Mouse (Mus musculus): Measurements from ENCODE around the gene 4930518I15Rik. TPM values are rescaled to one million over a fixed set of nuclear protein-coding genes. Genes with fewer than 3 reads are reported as not detected.
"Not testable (repeated sequence)": the region's sequence is repeated elsewhere in the genome, so short reads cannot be mapped to it uniquely, and the experiment has no call there.

4930518I15Rik gene
- polyA plus RNA-seq, 1 experiment from 2014 or later, result 14.0 TPM

- peak overlapping the region; percentile 82 for H3K27ac ChIP-seq
- peak; percentile 37 for ATAC-seq
- WGBS, result under 1% methylated on average over 58 of the region's 79 CpGs
Observed at GRCm38 (mm10) chr2:156840301-156841027, 17.3 kb downstream of the 4930518I15Rik start.

DNA sequence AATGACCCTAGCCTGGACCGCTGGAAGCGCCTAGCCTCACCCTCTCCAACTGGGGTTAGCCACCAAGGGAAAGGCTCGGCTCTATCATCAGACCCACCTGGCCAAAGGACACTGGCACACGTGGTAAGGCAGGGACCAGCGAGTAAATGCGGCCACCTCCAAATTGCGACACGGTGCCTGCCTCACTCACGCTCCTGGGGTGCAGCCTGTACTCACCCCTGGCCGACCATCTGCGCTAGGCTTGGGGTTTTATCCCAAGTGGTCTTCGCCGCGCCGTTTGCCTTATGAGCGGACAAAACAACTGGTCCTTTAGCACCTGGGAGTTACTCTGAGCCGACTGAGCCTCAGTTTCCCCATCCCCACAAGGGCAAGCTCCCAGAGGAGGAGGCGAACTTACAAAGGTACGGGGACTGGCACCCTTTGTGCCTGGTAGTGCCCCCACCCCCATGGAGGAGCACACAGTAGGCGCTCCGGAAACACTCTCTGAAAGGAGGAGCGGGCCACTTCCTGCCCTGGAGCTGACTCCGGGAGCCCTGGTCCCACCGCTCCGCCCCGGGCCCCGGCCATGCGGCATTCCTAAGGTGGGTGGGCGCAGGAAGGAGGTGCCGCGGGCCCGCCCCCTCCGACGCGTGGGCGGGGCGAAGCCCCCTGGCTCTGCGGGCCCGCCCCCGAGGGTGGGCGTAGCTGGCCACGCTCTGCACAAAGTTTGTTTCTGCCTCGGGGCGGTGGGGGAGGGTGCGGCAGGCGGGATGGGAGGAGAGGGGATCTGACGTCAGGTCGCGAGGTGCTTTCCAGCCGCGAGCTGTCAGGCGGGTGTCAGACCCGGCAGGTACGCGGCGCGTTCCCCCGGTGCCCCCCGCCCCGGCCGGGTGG, 18.2 kb downstream of the 4930518I15Rik start, which contains the start of gene Tgif2:
Gene Tgif2 (plus strand): TSS at position 689 of the 873 bp plus-strand sequence.
- peaks cover 12% of the 10 kb centered on the region; the same call in 1 of the 2 replicates for H3K36me3 ChIP-seq (ENCODE audit: poor library complexity, severe bottlenecking)
- H3K4me3 ChIP-seq, result peak within 1 kb of the TSS; percentile 57
- H3K27ac ChIP-seq, result peak within 1 kb of the TSS; percentile 82
- peak; percentile 81 for ATAC-seq
- H3K9ac ChIP-seq, result peak within 1 kb of the TSS; percentile 76
- peak within 1 kb of the TSS; percentile 83 for H3K4me2 ChIP-seq
- no peaks in the 10 kb centered on the region for H3K9me3 ChIP-seq (replicated peaks)
- no peaks in the 10 kb centered on the region for H3K27me3 ChIP-seq
- H3K4me1 ChIP-seq, result peaks cover 51% of the 10 kb centered on the region
- WGBS, result 2% methylated on average over 50 of the region's 61 CpGs

More at GRCm38 (mm10) chr2:156840301-156841027, 17.3 kb downstream of the 4930518I15Rik start:
- Histone ChIP-seq H3K9me3 (replicated peaks) (no peaks in the 10 kb centered on the region), H3K4me3 (peak overlapping the region; percentile 57), H3K9ac (peak overlapping the region; percentile 76), H3K4me1 (peaks cover 60% of the 10 kb centered on the region), H3K36me3 (ENCODE audit: poor library complexity, severe bottlenecking) (peaks cover 14% of the 10 kb centered on the region; the same call in 1 of the 2 replicates), H3K4me2 (peak overlapping the region; percentile 83), H3K27me3 (no peaks in the 10 kb centered on the region)

DNA sequence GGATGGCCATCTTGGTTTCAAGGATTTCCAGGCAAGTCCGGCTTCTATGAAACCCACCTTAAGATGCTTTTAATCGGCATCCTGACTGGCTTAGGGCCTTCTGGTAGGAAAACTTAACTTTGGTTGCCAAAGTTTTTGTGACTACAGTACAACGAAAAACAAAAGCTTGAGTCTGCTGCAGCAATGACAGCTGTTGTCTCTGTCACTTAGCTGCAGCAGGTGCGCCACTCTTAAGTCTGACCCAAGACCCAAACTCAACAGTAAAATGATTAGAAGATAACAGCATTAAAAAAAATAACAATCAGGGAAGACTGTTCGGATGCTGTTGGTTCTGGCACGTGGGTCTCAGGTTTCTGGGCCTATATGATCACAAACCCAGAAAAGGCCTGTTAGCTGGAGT, 18.9 kb downstream of the 4930518I15Rik start:
- Histone ChIP-seq H3K9me3 (replicated peaks) (no peaks in the 10 kb centered on the region), H3K4me1 (peaks cover 44% of the 10 kb centered on the region), H3K27me3 (no peaks in the 10 kb centered on the region), H3K36me3 (ENCODE audit: poor library complexity, severe bottlenecking) (peaks cover 19% of the 10 kb centered on the region), H3K4me2 (peak overlapping the region; percentile 83), H3K9ac (no peak overlapping the region; the same call in 1 of the 2 replicates), H3K4me3 (peak overlapping the region; percentile 57), H3K27ac (peak overlapping the region; percentile 82; the same call in 1 of the 2 replicates)
- 59% methylated on average over 6 of the region's 6 CpGs for WGBS
- no peak for ATAC-seq

DNA sequence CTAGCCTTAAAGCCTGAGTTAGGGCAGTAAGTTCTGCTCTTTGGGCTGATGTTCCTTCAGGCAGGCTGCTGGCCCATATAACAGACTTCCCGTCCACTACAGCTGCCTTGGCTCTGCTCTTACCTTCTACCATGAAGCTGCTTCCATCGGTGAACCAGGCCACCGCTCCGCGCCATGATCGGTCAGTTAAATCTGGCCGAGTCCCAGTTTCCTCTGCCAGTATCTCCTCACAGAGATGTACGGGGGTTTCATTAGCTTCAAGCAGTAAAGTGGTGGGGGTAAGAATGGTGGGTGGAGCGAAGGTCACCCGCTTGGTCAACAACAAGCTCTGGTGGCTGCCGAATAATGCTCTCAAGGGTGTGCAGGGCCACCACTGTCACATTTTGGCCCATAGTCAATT, 23.4 kb downstream of the 4930518I15Rik start:
- no peak overlapping the region for H3K9ac ChIP-seq
- H3K27me3 ChIP-seq, result no peaks in the 10 kb centered on the region
- H3K36me3 ChIP-seq (ENCODE audit: poor library complexity, severe bottlenecking), result peaks cover 51% of the 10 kb centered on the region
- H3K4me3 ChIP-seq, result no peak overlapping the region
- H3K4me1 ChIP-seq, result peaks cover 10% of the 10 kb centered on the region
- no peak overlapping the region for H3K4me2 ChIP-seq
- WGBS, result 98% methylated on average over 11 of the region's 11 CpGs
- H3K27ac ChIP-seq, result no peak overlapping the region
- H3K9me3 ChIP-seq (replicated peaks), result no peaks in the 10 kb centered on the region
- ATAC-seq, result no peak

GRCm38 (mm10) chr2:156825128-156825527, 32.6 kb downstream of the 4930518I15Rik start:
- not testable (repeated sequence) for H3K4me2 ChIP-seq; H3K27ac ChIP-seq; ATAC-seq; H3K36me3 ChIP-seq (ENCODE audit: poor library complexity, severe bottlenecking); H3K4me3 ChIP-seq; H3K4me1 ChIP-seq; H3K27me3 ChIP-seq; H3K9ac ChIP-seq; H3K9me3 ChIP-seq (replicated peaks)
- WGBS, result 85% methylated on average over 6 of the region's 6 CpGs

DNA sequence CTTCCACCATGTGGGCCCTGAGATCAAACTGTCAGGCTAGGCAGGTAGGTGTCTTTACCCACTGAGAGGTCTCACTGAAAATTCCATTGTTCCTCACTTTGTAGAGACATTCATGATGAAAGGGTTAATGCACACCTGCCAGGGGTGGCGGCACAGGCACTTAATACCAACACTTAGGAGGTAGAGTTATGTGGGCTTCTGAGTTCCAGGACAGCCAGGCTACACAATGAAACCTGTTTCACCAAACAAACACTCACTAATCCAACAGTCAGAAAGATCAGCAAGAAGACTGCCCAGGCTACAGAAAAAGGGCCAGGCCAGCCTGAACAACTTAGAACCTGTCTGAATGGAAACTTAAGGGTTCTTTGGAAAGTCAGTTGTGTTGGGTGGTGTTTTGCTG, 41.6 kb downstream of the 4930518I15Rik start:
- H3K4me2 ChIP-seq, result no peak overlapping the region
- peaks cover 5% of the 10 kb centered on the region; the same call in 1 of the 2 replicates for H3K4me1 ChIP-seq
- no peaks in the 10 kb centered on the region for H3K9me3 ChIP-seq (replicated peaks)
- no peaks in the 10 kb centered on the region for H3K27me3 ChIP-seq
- no peak overlapping the region for H3K4me3 ChIP-seq
- no peak for ATAC-seq
- H3K27ac ChIP-seq, result no peak overlapping the region
- 68% methylated on average over 1 of the region's 1 CpGs for WGBS
- H3K36me3 ChIP-seq (ENCODE audit: poor library complexity, severe bottlenecking), result no peaks in the 10 kb centered on the region
- no peak overlapping the region for H3K9ac ChIP-seq

DNA sequence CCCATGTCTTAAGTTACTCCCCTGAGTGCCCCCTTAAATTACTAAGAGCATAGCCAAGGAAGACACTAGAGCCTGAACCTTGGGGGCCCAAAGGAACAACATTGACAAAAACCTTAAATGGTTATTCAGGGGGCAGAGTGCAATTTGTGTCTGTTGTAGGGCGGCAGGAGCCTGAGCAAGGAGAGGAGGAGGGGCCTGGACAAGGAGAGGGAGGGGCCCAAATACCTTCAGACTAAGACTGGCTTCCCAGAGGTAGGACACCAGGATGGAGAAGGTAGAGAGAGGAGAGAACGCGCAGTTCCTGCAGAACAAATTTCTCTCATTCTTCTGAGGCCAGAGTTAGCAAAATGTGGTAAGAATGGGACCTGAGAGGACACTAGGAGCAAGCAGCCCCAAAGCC, 42.3 kb downstream of the 4930518I15Rik start:
- Histone ChIP-seq H3K4me2 (no peak overlapping the region), H3K9me3 (replicated peaks) (no peaks in the 10 kb centered on the region), H3K27ac (no peak overlapping the region), H3K4me1 (peaks cover 5% of the 10 kb centered on the region; the same call in 1 of the 2 replicates), H3K9ac (no peak overlapping the region), H3K36me3 (ENCODE audit: poor library complexity, severe bottlenecking) (no peaks in the 10 kb centered on the region), H3K4me3 (no peak overlapping the region), H3K27me3 (no peaks in the 10 kb centered on the region)
- 63% methylated on average over 3 of the region's 3 CpGs for WGBS
- ATAC-seq, result no peak

DNA sequence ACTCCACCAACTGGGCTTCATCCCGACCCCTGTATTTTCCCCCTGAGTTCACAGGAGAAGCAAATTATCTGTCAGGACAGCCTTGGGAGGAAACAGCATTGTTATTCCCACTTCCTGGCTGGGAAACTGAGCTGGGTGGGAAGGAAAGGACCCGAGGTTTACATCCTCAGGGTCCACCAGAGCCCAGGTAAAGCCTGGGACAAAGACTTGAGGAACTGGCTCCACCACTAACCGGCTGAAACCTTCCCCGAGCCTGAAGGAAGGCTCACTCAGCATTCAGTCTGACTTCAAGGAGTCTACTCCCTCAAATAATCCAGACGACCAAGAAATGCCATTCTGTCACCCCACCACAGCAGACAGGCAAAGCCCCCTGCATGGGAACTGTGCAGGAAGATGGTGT, 42.9 kb downstream of the 4930518I15Rik start:
- no peak for ATAC-seq
- H3K27ac ChIP-seq, result no peak overlapping the region
- WGBS, result 39% methylated on average over 5 of the region's 5 CpGs

GRCm38 (mm10) chr2:156814344-156814801, 43.4 kb downstream of the 4930518I15Rik start:
- Histone ChIP-seq H3K9ac (no peak overlapping the region), H3K4me2 (no peak overlapping the region), H3K9me3 (replicated peaks) (no peaks in the 10 kb centered on the region), H3K4me3 (no peak overlapping the region), H3K27ac (no peak overlapping the region), H3K36me3 (ENCODE audit: poor library complexity, severe bottlenecking) (no peaks in the 10 kb centered on the region), H3K27me3 (no peaks in the 10 kb centered on the region), H3K4me1 (peaks cover 5% of the 10 kb centered on the region; the same call in 1 of the 2 replicates)
- no peak for ATAC-seq
- 29% methylated on average over 8 of the region's 8 CpGs for WGBS

More for the DNA sequence above, 42.9 kb downstream of the 4930518I15Rik start:
- H3K4me1 ChIP-seq, result peaks cover 5% of the 10 kb centered on the region; the same call in 1 of the 2 replicates
- H3K27me3 ChIP-seq, result no peaks in the 10 kb centered on the region
- no peak overlapping the region for H3K4me2 ChIP-seq
- no peak overlapping the region for H3K4me3 ChIP-seq
- H3K9ac ChIP-seq, result no peak overlapping the region
- H3K36me3 ChIP-seq (ENCODE audit: poor library complexity, severe bottlenecking), result no peaks in the 10 kb centered on the region
- H3K9me3 ChIP-seq (replicated peaks), result no peaks in the 10 kb centered on the region

DNA sequence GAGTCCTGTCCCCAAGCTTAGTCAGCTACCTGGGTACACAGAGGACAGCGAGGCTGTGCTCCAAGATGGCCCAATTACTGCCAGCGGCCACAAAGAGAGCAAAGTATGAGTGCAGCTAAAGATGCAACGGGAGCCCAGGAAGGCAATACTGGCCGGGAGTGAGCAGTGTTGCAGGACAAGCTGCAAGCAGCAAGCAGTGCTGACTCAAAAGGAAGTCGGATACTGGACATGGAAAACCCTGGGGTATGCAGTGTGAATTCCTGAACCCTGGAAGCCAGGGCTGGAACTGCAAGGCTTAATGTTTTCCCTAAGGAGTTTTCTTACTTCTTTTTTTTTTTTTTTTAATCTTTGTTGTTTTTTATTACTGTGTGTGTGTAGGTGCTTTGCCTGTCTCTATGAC, 46.2 kb downstream of the 4930518I15Rik start:
- H3K4me3 ChIP-seq, result no peak overlapping the region
- H3K4me1 ChIP-seq, result peaks cover 5% of the 10 kb centered on the region; the same call in 1 of the 2 replicates
- no peak overlapping the region for H3K27ac ChIP-seq
- H3K9me3 ChIP-seq (replicated peaks), result no peaks in the 10 kb centered on the region
- no peaks in the 10 kb centered on the region for H3K27me3 ChIP-seq
- H3K9ac ChIP-seq, result no peak overlapping the region
- H3K36me3 ChIP-seq (ENCODE audit: poor library complexity, severe bottlenecking), result no peaks in the 10 kb centered on the region
- 74% methylated on average over 5 of the region's 5 CpGs for WGBS
- ATAC-seq, result no peak
- no peak overlapping the region for H3K4me2 ChIP-seq

DNA sequence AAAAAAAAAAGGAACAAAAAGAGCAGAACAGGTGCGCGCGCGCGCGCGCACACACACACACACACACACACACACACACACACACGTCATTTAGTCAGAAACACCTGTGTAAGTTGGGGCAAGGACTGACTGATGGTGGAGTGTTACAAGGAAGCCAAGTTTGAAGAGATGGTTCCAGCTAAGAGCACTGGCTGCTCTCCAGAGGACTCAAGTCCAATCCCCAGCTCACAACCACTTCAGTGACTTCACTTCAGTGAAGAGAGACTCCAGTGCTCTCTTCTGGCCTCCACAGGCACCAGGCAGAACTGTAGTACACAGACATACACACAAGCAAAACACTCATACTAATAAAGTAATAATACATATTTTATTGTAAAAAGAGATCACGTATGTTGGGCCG, 47.0 kb downstream of the 4930518I15Rik start:
- no peaks in the 10 kb centered on the region for H3K9me3 ChIP-seq (replicated peaks)
- no peaks in the 10 kb centered on the region for H3K36me3 ChIP-seq (ENCODE audit: poor library complexity, severe bottlenecking)
- H3K27ac ChIP-seq, result no peak overlapping the region
- H3K4me3 ChIP-seq, result no peak overlapping the region
- H3K4me2 ChIP-seq, result no peak overlapping the region
- no peak for ATAC-seq
- WGBS, result 97% methylated on average over 10 of the region's 10 CpGs
- H3K27me3 ChIP-seq, result no peaks in the 10 kb centered on the region
- peaks cover 5% of the 10 kb centered on the region; the same call in 1 of the 2 replicates for H3K4me1 ChIP-seq
- H3K9ac ChIP-seq, result no peak overlapping the region

DNA sequence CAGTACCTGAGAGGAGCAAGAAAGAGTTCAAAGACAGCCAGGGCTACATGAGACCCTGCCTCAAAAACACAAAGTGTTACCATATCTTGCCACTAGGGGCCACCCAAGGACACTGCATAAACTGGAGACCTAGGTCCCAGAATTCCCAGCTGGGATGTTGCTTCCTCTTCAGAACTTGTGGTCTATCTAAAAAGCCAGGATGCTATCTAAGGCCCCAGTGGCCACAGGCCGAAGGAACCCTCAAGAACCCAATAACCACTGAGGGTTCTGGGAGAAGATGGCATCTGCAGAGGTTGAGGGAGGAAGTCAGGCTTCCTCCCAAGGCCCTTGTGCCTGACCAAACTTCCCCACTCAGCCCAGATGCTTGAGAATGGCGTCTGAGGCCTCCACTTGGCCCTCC, 48.2 kb downstream of the 4930518I15Rik start:
- peaks cover 4% of the 10 kb centered on the region; the same call in 1 of the 2 replicates for H3K4me1 ChIP-seq
- no peak overlapping the region for H3K9ac ChIP-seq
- H3K4me3 ChIP-seq, result no peak overlapping the region
- H3K9me3 ChIP-seq (replicated peaks), result no peaks in the 10 kb centered on the region
- no peak overlapping the region for H3K4me2 ChIP-seq
- ATAC-seq, result peak; percentile 27; the same call in 1 of the 2 replicates
- WGBS, result 45% methylated on average over 2 of the region's 2 CpGs
- H3K27me3 ChIP-seq, result no peaks in the 10 kb centered on the region
- H3K36me3 ChIP-seq (ENCODE audit: poor library complexity, severe bottlenecking), result no peaks in the 10 kb centered on the region
- no peak overlapping the region for H3K27ac ChIP-seq
